Mouse (Mus musculus) heart, postnatal 0 days (tissue): ENCODE measurements around the gene Npy.

ENCODE experiments used
- CTCF ChIP-seq: IDR thresholded peaks from 2 replicates; pipeline ENCODE4 v1.5.1; 2016; ENCODE audit warnings: antibody characterized with exemption, control low read depth, low read depth
- EP300 ChIP-seq: IDR thresholded peaks from 2 replicates; pipeline ENCODE4 v1.6.1; 2016; ENCODE audit warnings: antibody characterized with exemption, low read depth

DNA sequence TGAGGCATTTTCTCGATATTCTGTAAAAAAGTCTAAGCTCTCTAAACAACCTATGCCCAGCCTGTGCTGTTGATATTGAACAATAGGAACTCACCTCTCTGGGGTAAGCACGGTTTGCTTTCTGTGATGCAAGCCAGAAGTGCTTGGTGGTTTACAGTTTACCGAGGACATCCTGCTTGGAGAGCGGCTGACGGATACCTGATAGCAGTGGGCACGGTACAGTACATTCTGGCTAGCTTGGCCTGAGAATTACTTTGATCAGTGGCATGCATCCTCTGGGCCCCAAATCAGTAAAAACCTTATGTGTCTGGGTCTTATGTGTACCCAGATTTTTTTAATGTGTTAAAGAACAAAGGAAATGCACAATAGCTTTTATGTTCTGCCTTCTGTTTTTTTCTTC is 45.1 kb downstream of the Npy start:
- TF ChIP-seq EP300 (no peak), CTCF (no peak)
